Mouse (Mus musculus) layer of hippocampus, adult 2 months (tissue): ENCODE results near the gene Trim8. TPM values are rescaled to one million over a fixed set of nuclear protein-coding genes. Genes with fewer than 3 reads are reported as not detected.
A peak's percentile ranks its signal among the peaks of the same experiment; 100 is the strongest.

Experiments used
- DNase-seq, 2 experiments: peaks; one replicate each; pipeline ENCODE4 v3.0.0; 2022; ENCODE audit warnings: low spot score in 2 of 2
- H3K27ac ChIP-seq: fragments of 200-600 bp; 2 replicates; pipeline ENCODE4 v1.8.1; 2022
- H3K4me3 ChIP-seq: fragments of 200-600 bp; 2 replicates; pipeline ENCODE4 v1.8.1; 2022; ENCODE audit warnings: mild to moderate bottlenecking
- CTCF ChIP-seq: fragments of 200-600 bp; conservative IDR thresholded peaks from 2 replicates; pipeline ENCODE4 v1.8.1; 2022; ENCODE audit warnings: antibody characterized with exemption, mild to moderate bottlenecking, moderate library complexity
- total RNA-seq, 2 experiments: library from RNA; stranded (reverse); gene quantifications; 2 replicates each; pipeline ENCODE4 v1.2.3; 2021

Gene Trim8
- total RNA-seq, 2 experiments from 2014 or later, result 99.9 to 108 TPM

DNA sequence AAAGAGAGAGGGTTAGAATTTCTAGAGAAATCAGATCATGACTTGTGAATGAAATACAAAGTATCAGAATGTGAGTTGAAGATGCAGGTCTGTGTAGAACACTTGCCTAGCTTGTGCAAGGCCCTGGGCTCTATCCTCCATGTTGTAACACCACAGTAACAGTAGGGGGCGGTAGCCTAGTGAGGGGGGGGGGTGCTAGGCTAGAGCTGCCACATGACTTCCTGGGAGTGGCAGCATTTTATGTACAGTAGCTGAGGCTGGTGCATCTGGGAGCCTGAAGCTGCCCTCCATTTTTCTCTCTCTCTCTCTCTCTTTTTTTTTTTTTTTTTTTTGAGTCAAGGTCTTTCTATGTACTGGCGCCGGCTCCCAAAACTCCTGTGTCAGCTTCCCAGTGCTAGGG, 9.3 kb downstream of the Trim8 start:
- Histone ChIP-seq H3K27ac (peak overlapping the region; percentile 43; the same call in 1 of the 2 replicates), H3K4me3 (no peak overlapping the region)
- no peak for DNase-seq
- peak; percentile 72 for TF ChIP-seq CTCF

DNA sequence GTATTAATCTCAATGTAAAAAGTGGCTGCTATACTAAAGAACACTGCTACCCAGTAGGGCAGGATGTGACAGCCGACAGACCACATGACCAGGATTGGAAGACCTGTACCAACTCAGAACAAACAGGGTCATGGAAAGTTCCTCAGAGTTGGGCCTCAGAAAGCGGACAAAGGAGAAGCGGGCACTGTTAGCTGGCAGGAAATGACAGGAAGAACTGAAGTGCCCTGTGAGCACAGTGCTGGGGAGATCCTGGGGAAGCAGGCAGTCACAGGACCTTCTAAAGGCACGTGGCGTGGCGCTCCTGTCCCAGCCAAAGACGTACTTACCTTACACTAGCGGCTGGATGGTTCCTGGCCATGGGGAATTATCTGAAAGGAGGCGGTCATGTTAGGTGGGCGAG, 9.8 kb downstream of the Trim8 start:
- Histone ChIP-seq H3K27ac (peak overlapping the region; percentile 24; the same call in 1 of the 2 replicates), H3K4me3 (no peak overlapping the region)
- DNase-seq, result no peak
- no peak for TF ChIP-seq CTCF

- H3K27ac ChIP-seq, result no peak overlapping the region
- TF ChIP-seq CTCF, result no peak
- DNase-seq, result no peak
- H3K4me3 ChIP-seq, result no peak overlapping the region
Measured at GRCm38 (mm10) chr19:46514387-46514786, 12.9 kb downstream of the Trim8 start.

- H3K27ac ChIP-seq, result no peak overlapping the region
- no peak overlapping the region for H3K4me3 ChIP-seq
- no peak for TF ChIP-seq CTCF
- DNase-seq, result no peak
Measured at GRCm38 (mm10) chr19:46515287-46515821, 13.9 kb downstream of the Trim8 start.

DNA sequence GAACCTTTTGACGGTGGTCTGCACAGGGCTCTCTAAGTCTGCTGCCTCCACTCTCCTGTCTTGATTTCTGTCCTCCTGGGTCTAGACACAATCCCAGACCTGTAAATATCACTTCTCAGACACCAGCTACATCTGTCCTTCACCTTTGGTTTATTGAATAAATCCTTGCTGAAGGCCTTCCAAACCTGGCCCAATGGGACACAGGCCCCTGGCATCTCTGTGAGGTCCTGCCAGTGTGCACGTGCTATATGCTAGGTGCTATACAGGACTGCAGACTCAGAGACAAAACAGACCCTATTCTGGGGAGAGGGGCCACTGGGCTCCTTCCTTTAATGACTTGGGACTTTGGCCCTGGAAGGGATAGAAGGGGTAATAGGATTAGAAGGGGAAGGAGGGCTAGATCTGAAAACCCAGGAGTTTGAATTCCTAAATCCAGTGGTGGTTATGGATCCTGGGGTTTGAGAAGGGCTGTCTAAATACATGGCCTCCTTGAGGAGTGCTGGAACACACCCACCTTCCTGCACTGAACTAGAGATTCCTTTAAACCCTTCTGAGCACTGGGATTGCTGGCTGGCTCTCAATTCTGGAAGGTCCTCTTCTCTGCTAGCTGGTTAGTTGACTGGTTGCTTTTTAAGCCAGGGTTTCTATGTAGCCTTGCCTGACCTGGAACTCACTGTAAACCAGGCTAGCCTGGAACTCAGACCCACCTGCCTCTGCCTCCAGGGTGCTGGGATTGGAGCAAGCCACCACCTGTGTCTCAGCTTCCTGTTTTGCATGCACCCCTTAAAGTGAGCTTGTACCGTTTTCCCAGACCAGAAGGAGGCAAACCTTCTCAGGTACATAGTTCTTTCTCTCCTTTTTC, 15.4 kb downstream of the Trim8 start:
- H3K27ac ChIP-seq, result peak overlapping the region; percentile 46; the same call in 1 of the 2 replicates

DNA sequence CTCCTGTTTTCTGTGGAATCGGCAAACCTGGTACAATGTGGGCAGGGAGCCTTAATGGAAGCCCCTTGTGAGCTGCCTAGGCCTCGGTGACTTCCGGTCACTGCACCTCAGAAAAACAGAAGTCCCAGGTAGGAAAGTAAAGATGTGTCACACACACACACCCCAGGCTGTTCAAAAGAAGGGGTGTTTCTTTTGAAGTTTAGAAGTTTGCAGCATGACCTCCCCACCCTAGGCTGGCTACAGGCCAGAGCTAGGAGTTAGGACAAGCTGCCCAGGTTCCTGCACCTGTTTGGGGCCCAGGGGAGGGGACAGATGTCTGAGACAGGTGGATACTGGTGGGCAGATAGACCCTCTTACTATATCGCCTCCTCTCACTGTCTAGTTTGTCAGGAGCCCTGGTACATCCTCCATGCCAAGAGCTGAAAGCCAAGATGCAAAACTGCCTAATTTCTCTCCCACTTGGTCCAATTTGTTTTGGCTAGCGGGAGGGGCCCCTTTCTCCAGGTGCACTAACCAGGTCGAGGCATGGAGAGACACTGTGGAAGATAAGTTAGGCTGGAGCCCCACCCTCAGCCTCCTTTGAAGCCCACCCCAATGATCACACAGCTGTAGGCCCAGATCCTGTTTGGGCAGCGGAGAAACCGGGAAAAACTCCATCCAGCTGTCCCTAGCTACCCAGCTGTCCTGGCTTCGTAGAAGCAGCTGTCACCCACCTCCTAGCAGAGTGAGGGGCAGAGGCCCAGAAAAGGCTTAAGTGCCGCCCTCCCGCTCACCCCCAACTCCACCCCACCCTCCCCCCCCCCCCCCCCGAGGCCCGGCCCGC, 16.2 kb downstream of the Trim8 start:
- no peak for TF ChIP-seq CTCF
- no peak for DNase-seq
- Histone ChIP-seq H3K4me3 (no peak overlapping the region), H3K27ac (peak overlapping the region; percentile 46; the same call in 1 of the 2 replicates)

More for the DNA sequence above, 15.4 kb downstream of the Trim8 start:
- H3K4me3 ChIP-seq, result no peak overlapping the region
- DNase-seq, result no peak
- TF ChIP-seq CTCF, result no peak

DNA sequence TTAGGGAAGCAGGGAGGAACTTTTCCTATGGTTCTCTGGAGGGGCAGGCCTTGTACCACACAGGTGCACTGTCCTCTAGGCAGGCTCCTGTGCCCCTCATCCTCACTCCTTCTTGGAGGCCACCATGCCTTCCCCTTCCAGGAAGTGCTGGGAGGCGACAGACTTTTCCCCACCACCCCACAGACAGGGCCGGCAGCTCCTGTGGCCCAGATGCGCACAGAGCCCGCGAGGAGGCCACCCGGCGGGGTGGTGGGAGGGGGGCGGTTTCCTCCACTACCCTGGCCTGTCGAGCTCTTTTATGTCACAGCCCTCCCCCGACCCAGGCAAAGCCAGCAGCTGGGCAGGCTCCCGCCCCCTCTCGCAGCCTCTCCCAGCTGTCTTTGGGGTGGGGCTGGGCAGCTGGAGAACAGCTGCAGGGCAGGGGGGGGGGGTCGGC, 16.9 kb downstream of the Trim8 start:
- TF ChIP-seq CTCF, result no peak
- H3K4me3 ChIP-seq, result no peak overlapping the region
- no peak for DNase-seq
- H3K27ac ChIP-seq, result no peak overlapping the region

GRCm38 (mm10) chr19:46518828-46519621, 17.5 kb downstream of the Trim8 start:
- Histone ChIP-seq H3K27ac (no peak overlapping the region), H3K4me3 (no peak overlapping the region)
- DNase-seq, result no peak
- no peak for TF ChIP-seq CTCF

DNA sequence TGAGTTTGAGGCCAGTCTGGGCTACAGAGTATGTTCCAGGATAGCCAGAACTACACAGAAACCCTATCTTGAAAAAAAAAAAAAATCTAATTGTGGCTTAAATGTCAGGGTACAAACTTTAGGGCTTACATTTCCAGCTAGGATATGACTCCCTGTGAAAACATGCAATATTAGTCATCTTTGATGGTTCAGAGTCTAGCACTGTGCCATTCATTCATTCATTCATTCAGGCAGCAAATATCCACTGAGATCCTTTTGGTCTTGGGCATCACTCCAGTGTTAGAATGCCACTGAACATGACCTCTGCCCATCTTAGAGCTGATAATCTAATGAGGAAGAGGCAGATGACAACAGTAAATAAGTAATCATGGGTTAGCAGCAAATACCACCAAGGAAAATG, 20.2 kb downstream of the Trim8 start:
- H3K4me3 ChIP-seq, result no peak overlapping the region
- no peak for TF ChIP-seq CTCF
- DNase-seq, result no peak
- H3K27ac ChIP-seq, result no peak overlapping the region

DNA sequence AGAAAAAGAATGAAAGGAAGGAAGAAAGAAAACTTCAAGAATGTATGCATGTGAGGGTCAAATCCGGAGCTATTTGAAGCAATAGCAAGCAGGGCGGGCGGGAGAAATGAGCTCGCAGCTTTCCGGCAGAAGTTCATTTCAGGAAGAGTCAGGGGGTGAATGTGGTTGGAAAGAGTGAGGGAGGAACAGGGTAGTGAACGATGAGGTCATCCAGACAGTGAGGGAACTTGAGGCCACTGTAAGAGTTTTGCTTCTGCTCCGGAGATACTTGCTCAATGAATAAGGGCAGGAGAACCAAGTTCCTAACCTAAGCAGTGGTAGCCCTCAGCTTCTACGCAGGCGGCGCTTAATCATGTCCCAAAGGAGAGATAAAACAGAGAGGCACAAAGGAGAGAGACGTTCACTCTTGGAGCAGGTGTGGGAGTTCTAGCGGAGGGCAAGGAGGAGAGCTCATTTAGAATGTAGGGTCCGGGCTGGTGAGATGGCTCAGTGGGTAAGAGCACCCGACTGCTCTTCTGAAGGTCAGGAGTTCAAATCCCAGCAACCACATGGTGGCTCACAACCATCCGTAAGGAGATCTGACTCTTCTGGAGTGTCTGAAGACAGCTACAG, 21.0 kb downstream of the Trim8 start:
- no peak overlapping the region; the same call in 1 of the 2 replicates for H3K27ac ChIP-seq
- no peak for TF ChIP-seq CTCF
- no peak overlapping the region for H3K4me3 ChIP-seq
- DNase-seq, result no peak

DNA sequence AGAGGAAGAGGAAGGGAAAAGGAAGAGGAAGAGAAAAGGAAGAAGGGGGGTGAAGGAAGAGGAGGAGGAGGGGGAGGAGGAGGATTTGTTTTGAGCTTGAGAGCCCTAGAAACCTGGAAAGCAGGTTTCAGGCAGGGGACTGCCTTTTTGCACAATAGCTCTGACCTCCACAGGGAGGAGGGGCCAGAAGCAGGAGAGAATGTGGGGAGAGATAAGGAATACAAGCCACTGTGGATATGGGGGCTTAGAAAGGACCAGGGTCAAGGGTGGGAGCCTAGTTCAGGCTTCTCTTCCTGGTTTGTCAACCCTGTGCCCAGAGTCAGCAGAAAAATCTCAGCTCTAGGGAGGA, 21.6 kb downstream of the Trim8 start:
- DNase-seq, result no peak
- TF ChIP-seq CTCF, result no peak
- H3K27ac ChIP-seq, result peak overlapping the region; percentile 81; the same call in 1 of the 2 replicates
- H3K4me3 ChIP-seq, result peak overlapping the region; percentile 45; the same call in 1 of the 2 replicates
